Mouse (Mus musculus) spleen, adult 2 months (tissue): ENCODE results near the gene Cd7.

Experiments
- CTCF ChIP-seq: fragments of 200-500 bp; IDR thresholded peaks from 2 replicates; pipeline ENCODE4 v1.5.1; 2011; ENCODE audit warnings: mild to moderate bottlenecking, inconsistent platforms; ENCODE audit not compliant: insufficient read depth, insufficient read length, insufficient replicate concordance; ENCODE audit errors: extremely low read depth
- POLR2A ChIP-seq: fragments of 200-500 bp; IDR thresholded peaks from 2 replicates; pipeline ENCODE4 v1.6.1; 2011; ENCODE audit warnings: low read depth, low read length, inconsistent platforms

GRCm38 (mm10) chr11:121049840-121050239 lies 10.6 kb upstream of the Cd7 start:
- TF ChIP-seq CTCF, result no peak
- TF ChIP-seq POLR2A, result no peak
